In the genomic region with DNA sequence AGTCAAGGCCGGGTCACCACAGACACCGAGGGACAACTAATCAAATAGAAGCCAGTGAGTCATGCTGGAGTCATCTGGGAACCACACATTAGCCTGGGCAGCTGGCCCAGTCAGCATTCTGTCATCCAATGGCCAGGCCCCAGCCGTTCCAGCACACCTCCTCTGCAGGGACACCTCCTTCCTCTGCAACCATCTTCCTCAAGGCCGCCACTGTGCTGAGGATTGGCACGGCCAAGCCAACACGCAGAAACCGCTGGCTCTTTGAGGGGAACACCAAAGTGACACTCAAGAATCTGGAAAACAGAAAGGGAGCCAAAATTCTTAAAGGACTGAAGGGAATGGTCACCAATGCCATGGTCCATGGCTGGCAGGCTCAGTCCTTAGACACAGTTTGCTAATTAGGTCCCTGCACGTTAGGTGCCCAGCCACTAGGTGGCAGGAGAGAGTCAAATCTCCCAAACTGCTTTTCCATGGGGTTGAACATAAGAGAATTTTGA, we compare ENCODE assay signal across 9 mouse cellular contexts. TPM values are rescaled to one million over a fixed set of nuclear protein-coding genes. Genes with fewer than 3 reads are reported as not detected.
DNase-seq lines count a peak whose midpoint lies in the region; ATAC-seq and TF ChIP-seq lines count a peak whose summit lies in the region.
"Had no signal": no experiment of that assay in that cellular context is flagged by ENCODE, and none has a peak within 500 bp of the region (broad histone marks: within the 10 kb centered on the region; RNA-seq: fewer than 3 reads in every experiment).

No protein-coding gene starts in this region.

- DNase-seq in CH12.LX (ENCODE audit: extremely low read depth) (peak; percentile 64), ZHBTc4 (ENCODE audit: low read depth, low spot score) (peak; percentile 32)
- peak; percentile 79 for DNase-seq in embryo, embryonic 10 days (ENCODE audit: low spot score)
- peak; percentile 78 to 82 for DNase-seq in kidney, postnatal 25 days
- peak; percentile 64 for DNase-seq in lung, adult 2 months
- peak; percentile 62 to 69 for DNase-seq in right cerebral cortex, adult 2 months (ENCODE audit: low spot score in 2 of 2)
- DNase-seq in yolk sac, embryonic 10.5 days (ENCODE audit: low spot score) = peak; percentile 30

- TF ChIP-seq CTCF in CH12.LX (conservative IDR thresholded peaks at IDR 0.05 in 1 of 2, IDR thresholded peaks at IDR 0.05 in 1 of 2; ENCODE audit: low read depth in 2 of 2, low read length in 2 of 2) = peak; percentile 91 to 93
- TF ChIP-seq CTCF in lung, adult 2 months (IDR thresholded peaks at IDR 0.05; ENCODE audit: insufficient read depth, low read length) = peak; percentile 92

- no peaks in the 10 kb centered on the region for H3K9me3 ChIP-seq in CH12.LX (replicated peaks; ENCODE audit: low read length)
- H3K9me3 ChIP-seq in heart, embryonic 14.5 days (ENCODE audit: control insufficient read depth, low read length) = no peaks in the 10 kb centered on the region
- H3K9me3 ChIP-seq: limb, embryonic 13.5 days had no signal

- 23% methylated on average over 8 of the region's 8 CpGs for WGBS in heart, embryonic 14.5 days
- 34% methylated on average over 8 of the region's 8 CpGs for WGBS in lung, adult 2 months

- no peaks in the 10 kb centered on the region for H3K36me3 ChIP-seq in CH12.LX (replicated peaks in 1 of 2; ENCODE audit: control insufficient read depth in 1 of 2, insufficient read depth in 1 of 2, low read length in 1 of 2)
- H3K36me3 ChIP-seq in heart, embryonic 14.5 days (ENCODE audit: control insufficient read depth, insufficient read depth, low read length) = no peaks in the 10 kb centered on the region
- H3K36me3 ChIP-seq: limb, embryonic 13.5 days had no signal

- H3K9ac ChIP-seq in CH12.LX (ENCODE audit: insufficient read depth, low read depth) = no peak overlapping the region
- no peak overlapping the region; the same call in 1 of the 2 replicates for H3K9ac ChIP-seq in heart, embryonic 14.5 days (ENCODE audit: low read length)
- H3K9ac ChIP-seq: limb, embryonic 13.5 days had no signal

- dilution Hi-C loops in CH12.LX (cut with MboI; ENCODE audit: extremely low pct_ligation_motif_present, extremely low pct_unique_long_range_greater_than_20kb, low sequenced_read_pairs) = no loop called here

- no peak overlapping the region for H3K4me3 ChIP-seq in CH12.LX (replicated peaks in 1 of 3; ENCODE audit: low read depth in 2 of 3, low read length in 2 of 3, poor library complexity in 1 of 3)
- H3K4me3 ChIP-seq in heart, embryonic 14.5 days (ENCODE audit: control insufficient read depth in 1 of 2, insufficient read depth in 1 of 2, low read depth in 1 of 2, low read length in 2 of 2) = peak overlapping the region; percentile 12 to 17; a peak in 3 of 4 replicates
- no peak overlapping the region for H3K4me3 ChIP-seq in lung, adult 2 months (replicated peaks; ENCODE audit: extremely low read depth, low read depth, low read length)
- H3K4me3 ChIP-seq: limb, embryonic 13.5 days had no signal

- peak; percentile 87 for ATAC-seq in heart, embryonic 14.5 days (ENCODE audit: insufficient number of reproducible peaks, insufficient read depth, low FRiP score, low read depth)

- no peak overlapping the region for H3K4me2 ChIP-seq in CH12.LX (ENCODE audit: insufficient read depth, low read depth, poor library complexity, severe bottlenecking)
- peak overlapping the region; percentile 49 for H3K4me2 ChIP-seq in heart, embryonic 14.5 days (ENCODE audit: low read length)
- H3K4me2 ChIP-seq: limb, embryonic 13.5 days had no signal

- no peak for TF ChIP-seq POLR2A in CH12.LX (IDR thresholded peaks at IDR 0.05; ENCODE audit: low read depth, low read length)
- TF ChIP-seq POLR2A in lung, adult 2 months (IDR thresholded peaks at IDR 0.05; ENCODE audit: borderline replicate concordance, extremely low read depth, low read depth, low read length) = no peak

- TF ChIP-seq EP300 in CH12.LX (IDR thresholded peaks at IDR 0.05; ENCODE audit: low read length) = no peak

- H3K4me1 ChIP-seq in CH12.LX (ENCODE audit: control insufficient read depth in 1 of 2, insufficient read depth in 2 of 2) = peaks cover 5 to 7% of the 10 kb centered on the region in 2 experiments
- peaks cover 2 to 8% of the 10 kb centered on the region in 2 experiments for H3K4me1 ChIP-seq in heart, embryonic 14.5 days (ENCODE audit: control insufficient read depth in 2 of 2, insufficient read depth in 2 of 2, low read length in 2 of 2)
- no peaks in the 10 kb centered on the region for H3K4me1 ChIP-seq in lung, adult 2 months (ENCODE audit: control insufficient read depth, insufficient read depth, low read length)

- H3K27ac ChIP-seq in CH12.LX (ENCODE audit: insufficient read depth, low read depth) = no peak overlapping the region
- peak overlapping the region; percentile 66 to 83; a peak in 3 of 4 replicates for H3K27ac ChIP-seq in heart, embryonic 14.5 days (replicated peaks in 1 of 2; ENCODE audit: control insufficient read depth in 1 of 2, insufficient read depth in 1 of 2, low read depth in 2 of 2, low read length in 2 of 2)
- H3K27ac ChIP-seq: limb, embryonic 13.5 days had no signal

- TF ChIP-seq RAD21 in CH12.LX (IDR thresholded peaks at IDR 0.05; ENCODE audit: low read depth, low read length) = peak; percentile 69

- peaks cover 12% of the 10 kb centered on the region for H3K27me3 ChIP-seq in CH12.LX (replicated peaks)
- H3K27me3 ChIP-seq in heart, embryonic 14.5 days (ENCODE audit: control insufficient read depth, insufficient read depth, low read length) = no peaks in the 10 kb centered on the region
- H3K27me3 ChIP-seq: limb, embryonic 13.5 days had no signal

- H3K79me2 ChIP-seq in CH12.LX (replicated peaks; ENCODE audit: control insufficient read depth, extremely low read depth, insufficient read depth, poor library complexity, severe bottlenecking) = no peaks in the 10 kb centered on the region

- in situ Hi-C loops in CH12.LX (cut with MboI; ENCODE audit: low pct_ligation_motif_present, low pct_unique_long_range_greater_than_20kb, low sequenced_read_pairs) = no loop called here

TF ChIP-seq in CH12.LX, 34 proteins besides CTCF, POLR2A, EP300 and RAD21:
- TF ChIP-seq SMC3 (IDR thresholded peaks at IDR 0.05; ENCODE audit: low read depth, low read length) (peak; percentile 66), IRF4 (IDR thresholded peaks at IDR 0.05; ENCODE audit: low read depth, low read length) (0 out of 2 replicates have a peak, but pooled peaks have one; percentile 20), ETS1 (conservative IDR thresholded peaks at IDR 0.05; ENCODE audit: low read depth, low read length) (peak; percentile 53), USF2 (conservative IDR thresholded peaks at IDR 0.05; ENCODE audit: low read depth, low read length) (no peak), UBTF (IDR thresholded peaks at IDR 0.05; ENCODE audit: low read depth, low read length) (no peak)

RNA-seq across cellular contexts. Expression of gene Usp43, which starts 24.8 kb away (rescaled TPM):
- not detected in 2 replicates for total RNA-seq in CH12.LX (2012; rRNA removed)
- not detected in 2 replicates for total RNA-seq in CH12.LX (2014; rRNA removed)
- polyA plus RNA-seq in CH12.LX (2012; ENCODE audit: insufficient read length, low read depth) = not detected in 2 replicates
- 0.93 and 1.2 TPM in 2 replicates for polyA plus RNA-seq in heart, embryonic 14.5 days (2014; fragmentation: Nextera tagmentation; extraction: Ambion mirVana)
- polyA plus RNA-seq in lung, adult 2 months (2012; rRNA removed) = 7.0 and 7.9 TPM in 2 replicates

Comparison
In these comparisons a context has a peak if more than half of its experiments do, and no peak if none do; other contexts are left out.
1. DNase-seq: peak in every context shown above with its lines; median percentile 80 in kidney, postnatal 25 days; 79 in embryo, embryonic 10 days; 66 in right cerebral cortex, adult 2 months; 64 in CH12.LX; 64 in lung, adult 2 months; 32 in ZHBTc4; 30 in yolk sac, embryonic 10.5 days.
2. H3K4me3 ChIP-seq: peak in heart, embryonic 14.5 days (2 of 2); none in CH12.LX (0 of 3) and lung, adult 2 months (single experiment).